8 mouse cellular contexts compared by ENCODE assay signal in genomic region chr6:112489181-112489909, GRCm38 (mm10). TPM values are rescaled to one million over a fixed set of nuclear protein-coding genes. Genes with fewer than 3 reads are reported as not detected.
DNase-seq lines count a peak whose midpoint lies in the region; ATAC-seq and TF ChIP-seq lines count a peak whose summit lies in the region.

No protein-coding gene starts in this region.

- TF ChIP-seq CTCF in kidney, postnatal 0 days (IDR thresholded peaks at IDR 0.05; ENCODE audit: low read depth), result peak; percentile 18; the same call in 1 of the 2 replicates

- no peaks in the 10 kb centered on the region for H3K9me3 ChIP-seq in heart, embryonic 12.5 days (replicated peaks)
- H3K9me3 ChIP-seq in forebrain, embryonic 14.5 days (replicated peaks; ENCODE audit: control insufficient read depth, low read length), result no peaks in the 10 kb centered on the region
- H3K9me3 ChIP-seq in kidney, postnatal 0 days (replicated peaks; ENCODE audit: low read length), result no peaks in the 10 kb centered on the region

- no peak overlapping the region for H3K27ac ChIP-seq in heart, embryonic 12.5 days (ENCODE audit: poor library complexity, severe bottlenecking)
- H3K27ac ChIP-seq in forebrain, embryonic 14.5 days (ENCODE audit: low read depth, low read length), result no peak overlapping the region
- H3K27ac ChIP-seq in kidney, postnatal 0 days, result no peak overlapping the region

- 0 out of 2 replicates have a peak, but pooled peaks have one; percentile 24 for ATAC-seq in heart, embryonic 12.5 days (ENCODE audit: insufficient number of reproducible peaks, low FRiP score)
- peak; percentile 22; the same call in 1 of the 2 replicates for ATAC-seq in forebrain, embryonic 14.5 days
- peak; percentile 34; the same call in 1 of the 2 replicates for ATAC-seq in kidney, postnatal 0 days (replicated peaks; ENCODE audit: low FRiP score, low read depth)

- H3K27me3 ChIP-seq in heart, embryonic 12.5 days (replicated peaks), result peaks cover 83% of the 10 kb centered on the region
- H3K27me3 ChIP-seq in forebrain, embryonic 14.5 days (replicated peaks; ENCODE audit: control insufficient read depth, insufficient read depth, low read length), result peaks cover 29% of the 10 kb centered on the region
- H3K27me3 ChIP-seq in kidney, postnatal 0 days (ENCODE audit: insufficient read depth, low read length), result peaks cover 21% of the 10 kb centered on the region

- peak overlapping the region; percentile 56 for H3K9ac ChIP-seq in heart, embryonic 12.5 days
- H3K9ac ChIP-seq in forebrain, embryonic 14.5 days (ENCODE audit: low read length), result peak overlapping the region; percentile 37; the same call in 1 of the 2 replicates
- H3K9ac ChIP-seq in kidney, postnatal 0 days (ENCODE audit: low read depth, low read length), result 0 out of 2 replicates have a peak overlapping the region, but pooled peaks have one; percentile 24

- peaks cover 21% of the 10 kb centered on the region for H3K4me1 ChIP-seq in heart, embryonic 12.5 days (replicated peaks)
- peaks cover 14% of the 10 kb centered on the region for H3K4me1 ChIP-seq in forebrain, embryonic 14.5 days (ENCODE audit: control insufficient read depth, insufficient read depth, low read length)
- H3K4me1 ChIP-seq in kidney, postnatal 0 days (replicated peaks; ENCODE audit: insufficient read depth, low read length), result peaks cover 16% of the 10 kb centered on the region; the same call in 1 of the 2 replicates

- H3K36me3 ChIP-seq in heart, embryonic 12.5 days, result no peaks in the 10 kb centered on the region
- H3K36me3 ChIP-seq in forebrain, embryonic 14.5 days (ENCODE audit: control insufficient read depth, insufficient read depth, low read length), result no peaks in the 10 kb centered on the region
- no peaks in the 10 kb centered on the region for H3K36me3 ChIP-seq in kidney, postnatal 0 days (ENCODE audit: insufficient read depth, low read length)

- no peak for DNase-seq in heart, adult 8-10 months (ENCODE audit: low spot score)
- peak; percentile 58 for DNase-seq in adrenal gland, postnatal 14 days
- peak; percentile 40 for DNase-seq in forebrain, embryonic 14.5 days (ENCODE audit: low spot score)
- DNase-seq in kidney, postnatal 0 days (ENCODE audit: low spot score), result no peak
- DNase-seq in neural tube, embryonic 10.5 days (ENCODE audit: extremely low spot score, low spot score), result peak; percentile 44
- no peak for DNase-seq in yolk sac, embryonic 10.5 days (ENCODE audit: low spot score)
- DNase-seq in lung, postnatal 36 days, result no peak

- H3K4me3 ChIP-seq in heart, embryonic 12.5 days, result peak overlapping the region; percentile 46
- H3K4me3 ChIP-seq in forebrain, embryonic 14.5 days (ENCODE audit: low read depth, low read length), result peak overlapping the region; percentile 37
- peak overlapping the region; percentile 33 for H3K4me3 ChIP-seq in kidney, postnatal 0 days (replicated peaks; ENCODE audit: low read depth, low read length)

- H3K4me2 ChIP-seq in heart, embryonic 12.5 days, result peak overlapping the region; percentile 79
- peak overlapping the region; percentile 61 for H3K4me2 ChIP-seq in forebrain, embryonic 14.5 days (ENCODE audit: low read length)
- H3K4me2 ChIP-seq in kidney, postnatal 0 days (ENCODE audit: low read length), result peak overlapping the region; percentile 72

- WGBS in heart, embryonic 12.5 days, result 8% methylated on average over 72 of the region's 72 CpGs
- WGBS in forebrain, embryonic 14.5 days, result 8% methylated on average over 72 of the region's 72 CpGs
- WGBS in kidney, postnatal 0 days, result 5% methylated on average over 72 of the region's 72 CpGs

RNA-seq across cellular contexts. Expression of gene Oxtr, which starts 0.4 kb away (rescaled TPM):
- 0.10 TPM in 2 replicates for polyA plus RNA-seq in heart, embryonic 12.5 days (2016; fragmentation: Nextera tagmentation; extraction: Ambion mirVana)
- total RNA-seq in heart, adult 8-10 months (2022), result under 1 TPM; 0.22 to 0.34 (median 0.23) TPM
- total RNA-seq in adrenal gland, postnatal 14 days (2021), result 63.3 and 80.2 TPM in 2 replicates
- 0.39 and 0.70 TPM in 2 replicates for polyA plus RNA-seq in forebrain, embryonic 14.5 days (2014; fragmentation: Nextera tagmentation; extraction: Ambion mirVana)
- 4.1 and 4.6 TPM in 2 replicates for polyA plus RNA-seq in kidney, postnatal 0 days (2015; fragmentation: Nextera tagmentation; extraction: Ambion mirVana)

RNA-seq across cellular contexts. Expression of gene Cav3, which starts 30.0 kb away (rescaled TPM):
- 61.3 and 63.8 TPM in 2 replicates for polyA plus RNA-seq in heart, embryonic 12.5 days (2016; fragmentation: Nextera tagmentation; extraction: Ambion mirVana)
- total RNA-seq in heart, adult 8-10 months (2022), result 10 to 100 TPM; 68.1 to 83.6 (median 71.9) TPM
- not detected in 2 replicates for total RNA-seq in adrenal gland, postnatal 14 days (2021)
- polyA plus RNA-seq in forebrain, embryonic 14.5 days (2014; fragmentation: Nextera tagmentation; extraction: Ambion mirVana), result not detected in 2 replicates
- 2.0 and 2.6 TPM in 2 replicates for polyA plus RNA-seq in kidney, postnatal 0 days (2015; fragmentation: Nextera tagmentation; extraction: Ambion mirVana)

Comparison
In these comparisons a context has a peak if more than half of its experiments do, and no peak if none do; other contexts are left out.
1. DNase-seq: peak in adrenal gland, postnatal 14 days (single experiment), forebrain, embryonic 14.5 days (single experiment) and neural tube, embryonic 10.5 days (single experiment); none in heart, adult 8-10 months (single experiment), kidney, postnatal 0 days (single experiment), yolk sac, embryonic 10.5 days (single experiment) and lung, postnatal 36 days (single experiment).
2. RNA of gene Cav3, which starts 30.0 kb away (polyA plus RNA-seq): 61.3 to 63.8 TPM in heart, embryonic 12.5 days; 2.0 to 2.6 TPM in kidney, postnatal 0 days and not detected in forebrain, embryonic 14.5 days; every median in the first group is over 10 times any median in the second.
3. Peak in every context shown above with its lines, with median percentiles within 50 percentile points of each other: ATAC-seq, H3K4me2 ChIP-seq, H3K4me3 ChIP-seq and H3K9ac ChIP-seq.